ENCODE assay signal across 9 mouse cellular contexts in genomic region chr4:123939838-123940237, GRCm38 (mm10). TPM values are rescaled to one million over a fixed set of nuclear protein-coding genes. Genes with fewer than 3 reads are reported as not detected.
DNase-seq lines count a peak whose midpoint lies in the region; ATAC-seq and TF ChIP-seq lines count a peak whose summit lies in the region.
"Had no signal": no experiment of that assay in that cellular context is flagged by ENCODE, and none has a peak within 500 bp of the region (broad histone marks: within the 10 kb centered on the region; RNA-seq: fewer than 3 reads in every experiment).

No protein-coding gene starts in this region.

- intact Hi-C loops in gastrocnemius, postnatal 36 days (cut with DNase I) = loop anchor here (5.0 kb wide), 1 partner anchor 732 kb away; no protein-coding TSS in a partner anchor

- no peak overlapping the region for H3K27ac ChIP-seq in heart, embryonic 12.5 days (ENCODE audit: poor library complexity, severe bottlenecking)
- no peak overlapping the region for H3K27ac ChIP-seq in testis, adult 2 months (ENCODE audit: control insufficient read depth, insufficient read depth, low read depth, low read length)

- TF ChIP-seq CTCF in testis, adult 2 months (IDR thresholded peaks at IDR 0.05; ENCODE audit: control insufficient read depth, insufficient read depth, insufficient replicate concordance, low read depth, low read length) = peak; percentile 9; the same call in 1 of the 2 replicates

- peak; percentile 50 to 87 for DNase-seq in heart, adult 18-20 months
- peak; percentile 96 for DNase-seq in NIH3T3 (ENCODE audit: low read depth)
- DNase-seq in cerebellum, postnatal 25 days = peak; percentile 59 to 76
- DNase-seq in gastrocnemius, postnatal 36 days = peak; percentile 47 to 51
- DNase-seq in left cerebral cortex, adult 11 months (ENCODE audit: low spot score) = peak; percentile 52
- DNase-seq in monocyte, adult 2 months (ENCODE audit: low read depth in 1 of 2, low spot score in 2 of 2) = peak; percentile 36 to 66

- 0 out of 2 replicates have a peak, but pooled peaks cover 5% of the 10 kb centered on the region for H3K27me3 ChIP-seq in heart, embryonic 12.5 days (replicated peaks)
- no peaks in the 10 kb centered on the region for H3K27me3 ChIP-seq in testis, adult 2 months (ENCODE audit: control insufficient read depth, insufficient read depth, low read length)

- H3K4me3 ChIP-seq in heart, embryonic 12.5 days = no peak overlapping the region
- H3K4me3 ChIP-seq in testis, adult 2 months (ENCODE audit: control insufficient read depth, low read depth, low read length) = no peak overlapping the region
- H3K4me3 ChIP-seq: myocyte had no signal

- no peak for TF ChIP-seq POLR2A in testis, adult 2 months (IDR thresholded peaks at IDR 0.05; ENCODE audit: control insufficient read depth, low read depth, low read length)

- no peaks in the 10 kb centered on the region for H3K4me1 ChIP-seq in heart, embryonic 12.5 days (replicated peaks)
- H3K4me1 ChIP-seq in testis, adult 2 months (ENCODE audit: control insufficient read depth, insufficient read depth, low read length) = no peaks in the 10 kb centered on the region

- no peak for ATAC-seq in heart, embryonic 12.5 days (ENCODE audit: insufficient number of reproducible peaks, low FRiP score)

- 5% methylated on average over 4 of the region's 4 CpGs for WGBS in heart, embryonic 12.5 days

- H3K4me2 ChIP-seq in heart, embryonic 12.5 days = no peak overlapping the region

- peaks cover 24% of the 10 kb centered on the region for H3K36me3 ChIP-seq in heart, embryonic 12.5 days
- no peaks in the 10 kb centered on the region; the same call in 1 of the 2 replicates for H3K36me3 ChIP-seq in testis, adult 2 months (ENCODE audit: control insufficient read depth, insufficient read depth, low read length)

- no peak overlapping the region for H3K9ac ChIP-seq in heart, embryonic 12.5 days

- H3K9me3 ChIP-seq in heart, embryonic 12.5 days (replicated peaks) = no peaks in the 10 kb centered on the region

RNA-seq across cellular contexts. Expression of gene 4930535I16Rik, which starts 22.0 kb away (rescaled TPM):
- total RNA-seq in heart, adult 18-20 months (2021) = not detected
- not detected in 2 replicates for polyA plus RNA-seq in heart, embryonic 12.5 days (2016; fragmentation: Nextera tagmentation; extraction: Ambion mirVana)
- not detected for total RNA-seq in gastrocnemius, postnatal 36 days (2021)
- polyA plus RNA-seq in testis, adult 2 months (2012; rRNA removed) = 0.70 and 0.88 TPM in 2 replicates
- polyA plus RNA-seq: myocyte had no signal

RNA-seq across cellular contexts. Expression of gene Rragc, which starts 22.6 kb away (rescaled TPM):
- 10 to 100 TPM; 40.4 to 40.7 TPM for total RNA-seq in heart, adult 18-20 months (2021)
- 47.8 and 50.1 TPM in 2 replicates for polyA plus RNA-seq in heart, embryonic 12.5 days (2016; fragmentation: Nextera tagmentation; extraction: Ambion mirVana)
- total RNA-seq in gastrocnemius, postnatal 36 days (2021) = 10 to 100 TPM; 17.6 to 18.7 TPM
- 24.9 and 27.7 TPM in 2 replicates for polyA plus RNA-seq in testis, adult 2 months (2012; rRNA removed)

RNA-seq across cellular contexts. Expression of gene Mycbp, which starts 35.2 kb away (rescaled TPM):
- total RNA-seq in heart, adult 18-20 months (2021) = 10 to 100 TPM; 24.6 to 26.3 TPM
- 65.6 and 69.9 TPM in 2 replicates for polyA plus RNA-seq in heart, embryonic 12.5 days (2016; fragmentation: Nextera tagmentation; extraction: Ambion mirVana)
- 10 to 100 TPM; 17.1 to 18.5 TPM for total RNA-seq in gastrocnemius, postnatal 36 days (2021)
- 49.1 and 53.2 TPM in 2 replicates for polyA plus RNA-seq in testis, adult 2 months (2012; rRNA removed)
